In genomic region chr2:151962474-151962873, GRCm38 (mm10) we compare ENCODE assay signal across 9 mouse cellular contexts. TPM values are rescaled to one million over a fixed set of nuclear protein-coding genes. Genes with fewer than 3 reads are reported as not detected.
DNase-seq lines count a peak whose midpoint lies in the region; ATAC-seq and TF ChIP-seq lines count a peak whose summit lies in the region.
"Had no signal": no experiment of that assay in that cellular context is flagged by ENCODE, and none has a peak within 500 bp of the region (broad histone marks: within the 10 kb centered on the region; RNA-seq: fewer than 3 reads in every experiment).

No protein-coding gene starts in this region.

- no peak overlapping the region for H3K4me3 ChIP-seq in heart, postnatal 0 days (ENCODE audit: low read depth, low read length)
- H3K4me3 ChIP-seq in layer of hippocampus, adult 2 months = no peak overlapping the region

- intact Hi-C loops in heart, postnatal 25 days (cut with DNase I) = no loop called here

- H3K4me1 ChIP-seq in heart, postnatal 0 days (ENCODE audit: control insufficient read depth, insufficient read depth) = peaks cover 13% of the 10 kb centered on the region

- 37% methylated on average over 10 of the region's 10 CpGs for WGBS in heart, postnatal 0 days

- DNase-seq in heart, adult 11 months = peak; percentile 97
- DNase-seq in heart, postnatal 25 days (ENCODE audit: low spot score) = no peak
- peak; percentile 90 for DNase-seq in cerebellum, adult 9-11 months
- peak; percentile 74 for DNase-seq in heart, postnatal 0 days (ENCODE audit: low spot score)
- peak; percentile 79 to 83 for DNase-seq in layer of hippocampus, adult 2 months (ENCODE audit: low spot score in 2 of 2)
- peak; percentile 86 for DNase-seq in lung, postnatal 10 days
- peak; percentile 64 for DNase-seq in urinary bladder, adult 2 months (ENCODE audit: low spot score)

- H3K27me3 ChIP-seq in heart, postnatal 0 days (ENCODE audit: control insufficient read depth, insufficient read depth, low read length) = no peaks in the 10 kb centered on the region

- no peak overlapping the region for H3K27ac ChIP-seq in heart, postnatal 0 days (ENCODE audit: low read depth)
- H3K27ac ChIP-seq in layer of hippocampus, adult 2 months = peak overlapping the region; percentile 44

- no peak for TF ChIP-seq EP300 in heart, postnatal 0 days (IDR thresholded peaks at IDR 0.05; ENCODE audit: low read depth)

- no peak overlapping the region for H3K9ac ChIP-seq in heart, postnatal 0 days (replicated peaks; ENCODE audit: low read depth, low read length)

- no peaks in the 10 kb centered on the region for H3K9me3 ChIP-seq in heart, postnatal 0 days (replicated peaks; ENCODE audit: control insufficient read depth, low read length)
- H3K9me3 ChIP-seq: G1E had no signal

- ATAC-seq in heart, postnatal 0 days (ENCODE audit: insufficient read depth, low read depth) = peak; percentile 75
- ATAC-seq in activated CD4-positive, CD25-positive, alpha-beta regulatory T cell, adult 4 months = no peak

- no peaks in the 10 kb centered on the region for H3K36me3 ChIP-seq in heart, postnatal 0 days (replicated peaks; ENCODE audit: control insufficient read depth, insufficient read depth, low read length)

- H3K4me2 ChIP-seq in heart, postnatal 0 days (ENCODE audit: low read depth, low read length) = no peak overlapping the region

- no peak for TF ChIP-seq CTCF in heart, postnatal 0 days (IDR thresholded peaks at IDR 0.05; ENCODE audit: low read depth)
- peak; percentile 31 for TF ChIP-seq CTCF in layer of hippocampus, adult 2 months (conservative IDR thresholded peaks at IDR 0.05)

RNA-seq across cellular contexts. Expression of gene Fam110a, which starts 17.5 kb away (rescaled TPM):
- total RNA-seq in heart, postnatal 25 days (2021) = 1 to 10 TPM; 4.5 to 4.7 TPM
- total RNA-seq in heart, postnatal 0 days (2014; rRNA removed; ENCODE audit: low replicate concordance) = 3.0 and 11.7 TPM in 2 replicates
- polyA plus RNA-seq in heart, postnatal 0 days (2015; fragmentation: Nextera tagmentation; extraction: Ambion mirVana) = 5.7 and 6.2 TPM in 2 replicates
- total RNA-seq in layer of hippocampus, adult 2 months (2021) = 1 to 10 TPM; 7.8 to 8.0 TPM
- polyA plus RNA-seq in urinary bladder, adult 2 months (2012; rRNA removed) = 20.0 and 20.2 TPM in 2 replicates
- 10 to 100 TPM; 15.2 to 27.5 TPM for polyA plus RNA-seq in activated CD4-positive, CD25-positive, alpha-beta regulatory T cell, adult 4 months (2017; shearing (Covaris generic))

RNA-seq across cellular contexts. Expression of gene Slc52a3, which starts 33.8 kb away (rescaled TPM):
- 1 to 10 TPM; 1.8 to 1.9 TPM for total RNA-seq in heart, postnatal 25 days (2021)
- total RNA-seq in heart, postnatal 0 days (2014; rRNA removed; ENCODE audit: low replicate concordance) = 6.6 TPM in 1 of 2 replicates, not detected in the other
- polyA plus RNA-seq in heart, postnatal 0 days (2015; fragmentation: Nextera tagmentation; extraction: Ambion mirVana) = 0.44 and 0.68 TPM in 2 replicates
- 1 to 10 TPM; 2.8 to 2.9 TPM for total RNA-seq in layer of hippocampus, adult 2 months (2021)
- polyA plus RNA-seq in urinary bladder, adult 2 months (2012; rRNA removed) = 34.0 and 37.1 TPM in 2 replicates
- polyA plus RNA-seq in activated CD4-positive, CD25-positive, alpha-beta regulatory T cell, adult 4 months (2017; shearing (Covaris generic)) = 1 to 10 TPM; 7.3 to 8.4 TPM

RNA-seq across cellular contexts. Expression of gene Angpt4, which starts 51.5 kb away (rescaled TPM):
- under 1 TPM; 0.13 to 0.39 TPM for total RNA-seq in heart, postnatal 25 days (2021)
- 1.7 TPM in 1 of 2 replicates, not detected in the other for total RNA-seq in heart, postnatal 0 days (2014; rRNA removed; ENCODE audit: low replicate concordance)
- polyA plus RNA-seq in heart, postnatal 0 days (2015; fragmentation: Nextera tagmentation; extraction: Ambion mirVana) = 0.10 and 0.12 TPM in 2 replicates
- under 1 TPM in 1 of 2 experiments, not detected in 1; 0.20 TPM for total RNA-seq in layer of hippocampus, adult 2 months (2021)
- 2.6 and 2.8 TPM in 2 replicates for polyA plus RNA-seq in urinary bladder, adult 2 months (2012; rRNA removed)
- polyA plus RNA-seq in activated CD4-positive, CD25-positive, alpha-beta regulatory T cell, adult 4 months (2017; shearing (Covaris generic)) = not detected
- total RNA-seq: G1E had no signal
- polyA plus RNA-seq: G1E had no signal
